Mouse (Mus musculus): ENCODE data around the gene Ccdc6. TPM values are rescaled to one million over a fixed set of nuclear protein-coding genes. Genes with fewer than 3 reads are reported as not detected.
"Not testable (repeated sequence)": the region's sequence is repeated elsewhere in the genome, so short reads cannot be mapped to it uniquely, and the experiment has no call there.

Ccdc6 gene
- polyA plus RNA-seq, 1 experiment = 12.2 TPM

DNA sequence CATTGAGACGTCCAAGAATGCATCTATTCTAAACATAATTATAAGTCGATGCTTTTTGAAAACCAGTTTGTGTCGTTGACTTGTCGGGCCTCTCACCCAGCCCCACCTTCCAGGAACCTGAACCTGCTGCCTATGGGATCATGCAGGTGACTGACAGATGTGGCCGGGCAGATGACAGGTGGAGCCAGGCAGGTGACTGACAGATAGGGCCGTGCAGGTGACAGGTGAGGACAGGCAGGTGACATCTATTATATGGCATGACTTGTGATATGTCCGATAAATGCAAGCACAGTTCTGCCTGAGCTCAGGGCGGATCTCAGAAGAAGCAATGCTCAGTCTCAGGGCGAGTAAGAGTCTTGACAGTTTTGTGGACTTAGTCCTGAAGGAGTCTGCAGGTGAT lies 114.4 kb downstream of the Ccdc6 start:
- Histone ChIP-seq H3K36me3 (replicated peaks; ENCODE audit: low read length) (no peaks in the 10 kb centered on the region), H3K4me1 (peaks cover 7% of the 10 kb centered on the region), H3K9me3 (peaks cover 16% of the 10 kb centered on the region), H3K27me3 (replicated peaks) (peaks cover 3% of the 10 kb centered on the region), H3K4me3 (replicated peaks) (peak overlapping the region; percentile 28)
- no peak for TF ChIP-seq FLI1 (IDR thresholded peaks at IDR 0.05; ENCODE audit: low read length)
- TF ChIP-seq GATA1 (IDR thresholded peaks at IDR 0.05; ENCODE audit: borderline replicate concordance, low read length) = no peak

- H3K4me1 ChIP-seq = no peaks in the 10 kb centered on the region
- no peak for TF ChIP-seq FLI1 (IDR thresholded peaks at IDR 0.05; ENCODE audit: low read length)
- no peak for TF ChIP-seq GATA1 (IDR thresholded peaks at IDR 0.05; ENCODE audit: borderline replicate concordance, low read length)
- peaks cover 2% of the 10 kb centered on the region for H3K27me3 ChIP-seq (replicated peaks)
- no peaks in the 10 kb centered on the region for H3K36me3 ChIP-seq (replicated peaks; ENCODE audit: low read length)
- H3K9me3 ChIP-seq = peaks cover 3% of the 10 kb centered on the region
- no peak overlapping the region for H3K4me3 ChIP-seq (replicated peaks)
Measured at GRCm38 (mm10) chr10:70220971-70221370, 124.0 kb downstream of the Ccdc6 start.

DNA sequence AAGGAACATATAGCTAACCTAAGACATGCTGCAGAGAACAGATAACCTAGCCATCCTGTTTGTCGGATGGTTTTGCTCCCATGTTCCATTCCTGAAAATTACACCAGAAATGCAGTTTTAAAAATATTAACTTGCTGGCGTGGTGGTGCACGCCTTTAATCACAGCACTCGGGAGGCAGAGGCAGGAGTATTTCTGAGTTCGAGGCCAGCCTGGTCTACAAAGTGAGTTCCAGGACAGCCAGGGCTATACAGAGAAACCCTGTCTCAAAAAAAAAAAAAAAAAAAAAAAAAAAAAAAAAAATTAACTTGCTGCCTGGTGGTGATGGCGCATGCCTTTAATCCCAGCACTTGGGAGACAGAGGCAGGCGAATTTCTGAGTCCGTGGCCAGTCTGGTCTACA lies 125.3 kb downstream of the Ccdc6 start:
- not testable (repeated sequence) for H3K36me3 ChIP-seq (replicated peaks; ENCODE audit: low read length); H3K9me3 ChIP-seq; H3K4me3 ChIP-seq (replicated peaks); H3K4me1 ChIP-seq; H3K27me3 ChIP-seq (replicated peaks)

DNA sequence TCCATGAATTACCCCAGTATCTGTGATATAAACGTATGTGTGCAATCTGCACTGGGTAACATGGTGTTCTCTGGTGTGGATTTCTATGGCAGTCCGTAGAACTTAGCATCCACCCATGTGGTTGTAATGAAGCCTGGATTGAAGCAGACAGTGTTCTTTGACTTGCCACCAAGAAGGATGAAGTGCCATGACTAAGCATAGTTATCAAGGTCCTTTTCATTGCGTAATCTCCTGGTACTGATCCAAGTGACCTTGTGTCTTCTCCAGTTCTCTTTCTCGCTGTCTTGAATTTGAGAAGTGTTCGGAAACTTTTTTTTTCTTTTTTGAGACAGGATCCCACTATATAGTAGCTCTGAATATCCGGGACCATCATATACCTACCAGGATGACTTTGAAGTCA lies 127.7 kb downstream of the Ccdc6 start:
- Histone ChIP-seq H3K27me3 (replicated peaks) (peaks cover 2% of the 10 kb centered on the region), H3K4me1 (no peaks in the 10 kb centered on the region), H3K36me3 (replicated peaks; ENCODE audit: low read length) (no peaks in the 10 kb centered on the region), H3K4me3 (replicated peaks) (no peak overlapping the region), H3K9me3 (peaks cover 4% of the 10 kb centered on the region; the same call in 1 of the 2 replicates)
- TF ChIP-seq GATA1 (IDR thresholded peaks at IDR 0.05; ENCODE audit: borderline replicate concordance, low read length) (no peak), FLI1 (IDR thresholded peaks at IDR 0.05; ENCODE audit: low read length) (no peak)

DNA sequence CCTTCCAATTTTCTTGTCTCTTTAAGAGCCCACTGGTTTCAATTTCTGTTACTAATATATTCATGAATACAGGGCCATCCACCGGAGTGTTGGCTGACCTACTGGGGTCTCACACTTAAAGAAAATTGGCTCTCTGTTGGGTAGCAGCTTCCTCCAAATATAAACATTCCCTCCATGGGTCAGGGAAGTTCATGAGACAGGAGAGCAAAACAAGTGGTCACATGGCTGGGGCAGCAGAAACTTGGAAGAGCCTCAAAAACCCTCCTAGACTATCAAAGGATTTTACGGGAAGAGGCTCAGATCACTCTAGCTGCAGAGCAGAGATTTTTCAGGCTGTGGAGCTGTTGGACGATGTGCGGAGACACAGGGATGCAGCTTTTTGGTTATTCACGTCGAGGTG lies 128.8 kb downstream of the Ccdc6 start:
- no peak for TF ChIP-seq FLI1 (IDR thresholded peaks at IDR 0.05; ENCODE audit: low read length)
- TF ChIP-seq GATA1 (IDR thresholded peaks at IDR 0.05; ENCODE audit: borderline replicate concordance, low read length) = no peak
- peaks cover 4% of the 10 kb centered on the region; the same call in 1 of the 2 replicates for H3K9me3 ChIP-seq

GRCm38 (mm10) chr10:70226608-70227007 lies 129.7 kb downstream of the Ccdc6 start:
- peaks cover 7% of the 10 kb centered on the region for H3K27me3 ChIP-seq (replicated peaks)
- H3K36me3 ChIP-seq (replicated peaks; ENCODE audit: low read length) = no peaks in the 10 kb centered on the region
- TF ChIP-seq GATA1 (IDR thresholded peaks at IDR 0.05; ENCODE audit: borderline replicate concordance, low read length) = no peak
- no peak for TF ChIP-seq FLI1 (IDR thresholded peaks at IDR 0.05; ENCODE audit: low read length)
- no peak overlapping the region for H3K4me3 ChIP-seq (replicated peaks)
- H3K4me1 ChIP-seq = no peaks in the 10 kb centered on the region
- peaks cover 4% of the 10 kb centered on the region; the same call in 1 of the 2 replicates for H3K9me3 ChIP-seq

More for the DNA sequence above, 128.8 kb downstream of the Ccdc6 start:
- Histone ChIP-seq H3K4me1 (no peaks in the 10 kb centered on the region), H3K36me3 (replicated peaks; ENCODE audit: low read length) (no peaks in the 10 kb centered on the region), H3K4me3 (replicated peaks) (no peak overlapping the region), H3K27me3 (replicated peaks) (peaks cover 5% of the 10 kb centered on the region)

DNA sequence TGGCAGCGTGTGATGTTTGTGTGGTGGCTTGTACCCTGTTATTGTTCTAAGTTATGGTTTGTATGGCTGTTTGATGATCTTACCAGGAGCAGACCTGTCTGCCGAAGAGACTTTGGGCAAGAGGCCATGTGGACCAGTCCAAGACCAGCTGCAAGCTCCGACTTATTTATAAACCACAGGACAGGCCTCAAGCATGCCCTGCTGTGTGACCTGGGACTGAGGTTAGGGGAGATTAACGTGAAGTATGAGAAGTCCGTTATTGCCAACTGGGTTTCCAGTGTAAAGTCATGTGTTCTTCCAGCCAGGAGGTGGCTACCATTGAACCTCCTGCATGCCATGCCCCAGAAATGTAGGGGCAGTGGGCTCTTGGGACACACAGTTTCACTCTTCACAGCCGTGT lies 133.4 kb downstream of the Ccdc6 start:
- Histone ChIP-seq H3K9me3 (peaks cover 19% of the 10 kb centered on the region), H3K4me1 (no peaks in the 10 kb centered on the region), H3K27me3 (replicated peaks) (peaks cover 5% of the 10 kb centered on the region), H3K4me3 (replicated peaks) (no peak overlapping the region), H3K36me3 (replicated peaks; ENCODE audit: low read length) (no peaks in the 10 kb centered on the region)
- TF ChIP-seq GATA1 (IDR thresholded peaks at IDR 0.05; ENCODE audit: borderline replicate concordance, low read length) (no peak), FLI1 (IDR thresholded peaks at IDR 0.05; ENCODE audit: low read length) (no peak)

DNA sequence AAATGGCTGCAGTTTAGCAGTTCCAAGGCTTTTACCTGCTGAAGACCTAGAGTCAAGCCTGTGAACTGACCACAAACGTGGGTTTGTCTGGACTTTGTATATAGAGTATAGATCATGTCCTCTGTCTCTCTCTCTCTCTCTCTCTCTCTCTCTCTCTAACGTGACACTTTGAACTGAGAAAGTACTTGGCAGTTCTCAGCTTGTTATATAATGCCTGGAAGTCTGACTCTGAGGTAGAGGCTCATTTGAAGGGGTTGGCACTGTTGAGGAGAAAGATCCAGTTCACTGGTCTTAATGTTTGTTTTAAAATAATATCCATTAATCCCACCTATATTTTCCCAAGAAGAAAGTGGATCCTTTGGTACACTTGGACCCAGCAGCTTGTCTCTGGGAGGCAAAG lies 141.0 kb downstream of the Ccdc6 start:
- Histone ChIP-seq H3K4me3 (replicated peaks) (no peak overlapping the region), H3K27me3 (replicated peaks) (peaks cover 6% of the 10 kb centered on the region), H3K4me1 (no peaks in the 10 kb centered on the region), H3K9me3 (peaks cover 35% of the 10 kb centered on the region), H3K36me3 (replicated peaks; ENCODE audit: low read length) (no peaks in the 10 kb centered on the region)
- no peak for TF ChIP-seq FLI1 (IDR thresholded peaks at IDR 0.05; ENCODE audit: low read length)
- TF ChIP-seq GATA1 (IDR thresholded peaks at IDR 0.05; ENCODE audit: borderline replicate concordance, low read length) = no peak

Other genes starting within 250 kb of the Ccdc6 start
- not detected in 2 replicates for gene Mrln, start 107.5 kb downstream of the Ccdc6 start, polyA plus RNA-seq (2012; ENCODE audit: insufficient read depth, low replicate concordance)
- gene Slc16a9, start 148.0 kb downstream of the Ccdc6 start, polyA plus RNA-seq (2012; ENCODE audit: insufficient read depth, low replicate concordance) = not detected in 2 replicates